Mouse (Mus musculus): Measurements from ENCODE around the gene Gm3336. TPM values are rescaled to one million over a fixed set of nuclear protein-coding genes. Genes with fewer than 3 reads are reported as not detected.

The Gm3336 gene
- polyA plus RNA-seq, 1 experiment from 2014 or later = not detected

GRCm38 (mm10) chr8:70764026-70764425 is 45.7 kb downstream of the Gm3336 start:
- no peak for ATAC-seq (replicated peaks)

DNA sequence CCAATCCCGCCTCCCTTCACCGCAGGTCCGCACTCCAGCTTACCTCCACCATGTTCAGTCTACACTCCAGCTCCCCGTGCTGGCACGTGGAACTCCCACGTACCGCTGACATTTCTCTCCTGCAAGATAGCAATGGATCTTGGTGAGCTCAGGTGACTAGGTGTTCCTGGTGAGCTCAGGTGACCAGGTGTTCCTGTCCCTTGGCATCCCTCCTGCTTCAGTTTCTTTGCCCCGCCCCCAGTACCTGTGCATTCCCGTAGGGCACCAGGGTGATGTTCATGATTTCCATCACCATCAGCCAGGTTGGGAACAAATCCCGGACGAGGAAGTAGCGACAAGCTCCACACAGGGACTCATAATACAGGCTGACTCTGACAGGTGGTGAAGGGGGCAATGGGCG is 46.3 kb downstream of the Gm3336 start:
- no peak for ATAC-seq (replicated peaks)

More at GRCm38 (mm10) chr8:70764026-70764425, 45.7 kb downstream of the Gm3336 start:
- no peak overlapping the region for H3K4me3 ChIP-seq
- H3K4me1 ChIP-seq = peaks cover 33% of the 10 kb centered on the region
- peaks cover 13% of the 10 kb centered on the region for H3K36me3 ChIP-seq
- no peak overlapping the region for H3K9ac ChIP-seq (replicated peaks)
- 85% methylated on average over 8 of the region's 8 CpGs for WGBS
- no peak overlapping the region for H3K4me2 ChIP-seq (replicated peaks)
- 0 out of 2 replicates have a peak, but pooled peaks cover 5% of the 10 kb centered on the region for H3K27me3 ChIP-seq
- no peak overlapping the region for H3K27ac ChIP-seq (replicated peaks)
- H3K9me3 ChIP-seq = no peaks in the 10 kb centered on the region

GRCm38 (mm10) chr8:70765329-70765728 is 47.0 kb downstream of the Gm3336 start:
- Histone ChIP-seq H3K27ac (replicated peaks) (no peak overlapping the region), H3K4me2 (replicated peaks) (no peak overlapping the region), H3K9me3 (no peaks in the 10 kb centered on the region), H3K27me3 (0 out of 2 replicates have a peak, but pooled peaks cover 5% of the 10 kb centered on the region), H3K4me3 (0 out of 2 replicates have a peak overlapping the region, but pooled peaks have one; percentile 19), H3K9ac (replicated peaks) (no peak overlapping the region; the same call in 1 of the 2 replicates), H3K36me3 (peaks cover 25% of the 10 kb centered on the region), H3K4me1 (peaks cover 20% of the 10 kb centered on the region)
- ATAC-seq (replicated peaks) = no peak
- WGBS = 86% methylated on average over 9 of the region's 9 CpGs

More for the DNA sequence above, 46.3 kb downstream of the Gm3336 start:
- no peaks in the 10 kb centered on the region for H3K9me3 ChIP-seq
- 0 out of 2 replicates have a peak, but pooled peaks cover 5% of the 10 kb centered on the region for H3K27me3 ChIP-seq
- 94% methylated on average over 13 of the region's 13 CpGs for WGBS
- no peak overlapping the region for H3K4me2 ChIP-seq (replicated peaks)
- H3K9ac ChIP-seq (replicated peaks) = no peak overlapping the region
- H3K27ac ChIP-seq (replicated peaks) = no peak overlapping the region
- H3K4me1 ChIP-seq = peaks cover 26% of the 10 kb centered on the region
- H3K36me3 ChIP-seq = peaks cover 18% of the 10 kb centered on the region
- H3K4me3 ChIP-seq = no peak overlapping the region

DNA sequence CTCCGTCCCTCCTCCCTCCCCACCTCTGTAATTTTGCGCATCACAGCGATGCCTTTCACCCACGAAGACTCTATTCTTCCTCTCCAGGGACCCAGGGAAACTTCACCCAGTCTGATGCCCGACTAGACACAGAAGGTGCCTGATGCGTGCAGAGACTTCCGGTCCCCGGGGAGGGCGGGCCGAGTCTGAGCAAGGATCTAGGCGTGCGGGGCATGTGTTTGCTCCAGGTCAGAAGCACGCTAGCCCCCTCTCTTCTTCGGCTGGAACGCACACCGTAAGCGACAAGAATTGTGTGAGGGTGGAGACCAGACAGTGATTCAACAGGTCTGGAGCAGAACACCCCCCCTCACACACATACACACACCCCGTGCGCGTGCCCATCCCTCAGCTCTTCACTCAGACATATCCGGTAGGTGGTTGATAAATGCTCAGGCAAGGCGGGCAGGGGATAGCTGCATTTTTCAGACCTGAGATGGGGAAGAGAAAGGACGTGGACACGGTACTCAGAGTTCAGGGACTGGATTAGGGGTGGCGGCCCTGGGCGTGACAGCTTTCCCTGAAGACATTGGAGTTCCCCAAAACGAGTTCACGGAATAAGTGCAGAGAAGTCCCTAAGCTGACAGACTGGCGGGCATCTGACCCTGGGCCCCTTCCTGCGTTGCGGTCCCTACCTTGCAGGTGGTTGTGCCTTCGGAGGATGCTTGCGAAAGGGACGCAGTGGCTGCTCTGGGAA is 47.7 kb downstream of the Gm3336 start:
- ATAC-seq (replicated peaks) = no peak
- Histone ChIP-seq H3K36me3 (peaks cover 31% of the 10 kb centered on the region), H3K27me3 (0 out of 2 replicates have a peak, but pooled peaks cover 5% of the 10 kb centered on the region), H3K9ac (replicated peaks) (peak overlapping the region; percentile 43), H3K27ac (replicated peaks) (no peak overlapping the region), H3K9me3 (no peaks in the 10 kb centered on the region), H3K4me2 (replicated peaks) (peak overlapping the region; percentile 42), H3K4me3 (peak overlapping the region; percentile 19), H3K4me1 (peaks cover 18% of the 10 kb centered on the region)
- WGBS = 2% methylated on average over 34 of the region's 34 CpGs

GRCm38 (mm10) chr8:70766571-70767440 is 48.5 kb downstream of the Gm3336 start:
- Histone ChIP-seq H3K27ac (replicated peaks) (no peak overlapping the region), H3K4me3 (peak overlapping the region; percentile 19), H3K36me3 (peaks cover 39% of the 10 kb centered on the region), H3K4me2 (replicated peaks) (peak overlapping the region; percentile 42), H3K27me3 (0 out of 2 replicates have a peak, but pooled peaks cover 5% of the 10 kb centered on the region), H3K4me1 (peaks cover 13% of the 10 kb centered on the region), H3K9me3 (no peaks in the 10 kb centered on the region), H3K9ac (replicated peaks) (peak overlapping the region; percentile 43)
- no peak for ATAC-seq (replicated peaks)
- 10% methylated on average over 21 of the region's 21 CpGs for WGBS

GRCm38 (mm10) chr8:70767503-70767902 is 49.2 kb downstream of the Gm3336 start:
- H3K9me3 ChIP-seq = no peaks in the 10 kb centered on the region
- peaks cover 13% of the 10 kb centered on the region for H3K4me1 ChIP-seq
- no peak overlapping the region for H3K27ac ChIP-seq (replicated peaks)
- WGBS = 76% methylated on average over 6 of the region's 6 CpGs
- 0 out of 2 replicates have a peak, but pooled peaks cover 5% of the 10 kb centered on the region for H3K27me3 ChIP-seq
- no peak overlapping the region for H3K4me3 ChIP-seq
- no peak overlapping the region for H3K4me2 ChIP-seq (replicated peaks)
- H3K9ac ChIP-seq (replicated peaks) = no peak overlapping the region
- H3K36me3 ChIP-seq = peaks cover 45% of the 10 kb centered on the region
- ATAC-seq (replicated peaks) = no peak

- Histone ChIP-seq H3K27me3 (0 out of 2 replicates have a peak, but pooled peaks cover 5% of the 10 kb centered on the region), H3K27ac (replicated peaks) (no peak overlapping the region), H3K36me3 (peaks cover 45% of the 10 kb centered on the region), H3K4me1 (peaks cover 19% of the 10 kb centered on the region), H3K4me3 (no peak overlapping the region), H3K4me2 (replicated peaks) (no peak overlapping the region), H3K9me3 (no peaks in the 10 kb centered on the region), H3K9ac (replicated peaks) (no peak overlapping the region)
- ATAC-seq (replicated peaks) = no peak
- 94% methylated on average over 32 of the region's 32 CpGs for WGBS
These were observed 50.0 kb downstream of the Gm3336 start for GRCm38 (mm10) chr8:70768231-70768776.

GRCm38 (mm10) chr8:70768956-70769355 is 50.6 kb downstream of the Gm3336 start:
- no peaks in the 10 kb centered on the region for H3K9me3 ChIP-seq

GRCm38 (mm10) chr8:70769359-70769758 is 51.0 kb downstream of the Gm3336 start:
- Histone ChIP-seq H3K4me1 (peaks cover 30% of the 10 kb centered on the region), H3K27ac (replicated peaks) (no peak overlapping the region), H3K36me3 (peaks cover 51% of the 10 kb centered on the region), H3K9me3 (no peaks in the 10 kb centered on the region), H3K4me3 (peak overlapping the region; percentile 0; the same call in 1 of the 2 replicates), H3K9ac (replicated peaks) (no peak overlapping the region), H3K4me2 (replicated peaks) (no peak overlapping the region), H3K27me3 (0 out of 2 replicates have a peak, but pooled peaks cover 5% of the 10 kb centered on the region)
- peak; percentile 72 for ATAC-seq (replicated peaks)
- 7% methylated on average over 26 of the region's 26 CpGs for whole genome bisulfite sequencing

More at GRCm38 (mm10) chr8:70768956-70769355, 50.6 kb downstream of the Gm3336 start:
- WGBS = 81% methylated on average over 16 of the region's 16 CpGs
- H3K36me3 ChIP-seq = peaks cover 47% of the 10 kb centered on the region
- no peak overlapping the region for H3K27ac ChIP-seq (replicated peaks)
- H3K4me1 ChIP-seq = peaks cover 26% of the 10 kb centered on the region
- H3K9ac ChIP-seq (replicated peaks) = no peak overlapping the region
- ATAC-seq (replicated peaks) = 0 out of 2 replicates have a peak, but pooled peaks have one; percentile 7
- 0 out of 2 replicates have a peak, but pooled peaks cover 5% of the 10 kb centered on the region for H3K27me3 ChIP-seq
- no peak overlapping the region for H3K4me3 ChIP-seq
- H3K4me2 ChIP-seq (replicated peaks) = no peak overlapping the region

DNA sequence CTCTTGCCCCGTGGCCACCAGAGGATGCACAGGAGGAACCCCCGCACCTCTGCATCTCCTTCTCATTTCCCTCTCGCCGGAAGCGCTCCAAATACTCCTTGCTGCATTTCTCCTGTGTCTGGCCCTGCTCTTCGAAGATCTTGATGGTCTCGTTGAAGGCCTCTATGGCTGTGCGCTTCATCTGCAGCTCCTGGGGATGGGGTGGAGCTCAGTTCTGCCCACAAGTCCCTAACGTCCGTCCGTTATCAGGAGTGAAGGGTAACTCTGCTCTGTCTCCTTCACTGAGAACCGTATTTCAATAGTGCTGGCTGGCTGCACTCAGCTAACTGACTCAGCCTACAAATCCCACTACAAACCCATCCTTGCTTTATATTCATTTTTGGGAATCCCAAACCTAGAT is 51.5 kb downstream of the Gm3336 start:
- peaks cover 55% of the 10 kb centered on the region for H3K36me3 ChIP-seq
- WGBS = 75% methylated on average over 12 of the region's 12 CpGs
- H3K27ac ChIP-seq (replicated peaks) = no peak overlapping the region
- 0 out of 2 replicates have a peak, but pooled peaks cover 5% of the 10 kb centered on the region for H3K27me3 ChIP-seq
- H3K4me2 ChIP-seq (replicated peaks) = no peak overlapping the region
- no peaks in the 10 kb centered on the region for H3K9me3 ChIP-seq
- H3K4me1 ChIP-seq = peaks cover 35% of the 10 kb centered on the region
- H3K4me3 ChIP-seq = no peak overlapping the region
- no peak for ATAC-seq (replicated peaks)
- H3K9ac ChIP-seq (replicated peaks) = no peak overlapping the region

DNA sequence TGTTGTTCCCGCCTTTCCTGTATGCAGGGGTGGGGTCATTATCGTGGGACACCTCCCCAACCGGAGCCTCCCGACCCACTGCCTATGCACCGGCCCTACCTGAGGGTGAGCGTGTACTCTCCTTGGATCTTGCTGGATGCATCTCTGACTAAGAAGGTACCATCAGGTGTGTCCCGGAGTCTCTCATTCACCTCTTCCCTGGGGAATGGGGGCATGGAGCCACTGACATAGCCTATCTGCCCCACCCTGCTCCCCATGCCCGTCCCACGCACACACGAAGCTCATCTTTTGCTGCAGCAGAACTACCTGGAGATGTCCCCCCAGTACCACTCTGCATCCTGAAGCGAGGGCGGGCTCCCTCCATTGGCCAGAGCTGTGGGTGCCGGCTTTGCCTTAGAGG is 52.4 kb downstream of the Gm3336 start:
- no peak for ATAC-seq (replicated peaks)
- H3K27me3 ChIP-seq = 0 out of 2 replicates have a peak, but pooled peaks cover 5% of the 10 kb centered on the region
- no peak overlapping the region for H3K4me2 ChIP-seq (replicated peaks)
- no peaks in the 10 kb centered on the region for H3K9me3 ChIP-seq
- WGBS = 96% methylated on average over 13 of the region's 13 CpGs
- peaks cover 55% of the 10 kb centered on the region for H3K36me3 ChIP-seq
- H3K4me3 ChIP-seq = no peak overlapping the region
- H3K27ac ChIP-seq (replicated peaks) = no peak overlapping the region
- peaks cover 42% of the 10 kb centered on the region for H3K4me1 ChIP-seq
- no peak overlapping the region for H3K9ac ChIP-seq (replicated peaks)

Data from forebrain, embryonic 15.5 days (tissue).